Mouse (Mus musculus) limb, embryonic 15.5 days (tissue): ENCODE measurements around the gene Ccna2. TPM values are rescaled to one million over a fixed set of nuclear protein-coding genes. Genes with fewer than 3 reads are reported as not detected.
"Not testable (repeated sequence)": the region's sequence is repeated elsewhere in the genome, so short reads cannot be mapped to it uniquely, and the experiment has no call there.

ENCODE experiments used
- ATAC-seq: fragments of 200-750 bp; cut with Nextera tagmentation; 2 replicates; pipeline ENCODE4 v1.8.0; 2017; ENCODE audit warnings: low read depth, moderate TSS enrichment; ENCODE audit not compliant: insufficient number of reproducible peaks, low FRiP score, low TSS enrichment
- H3K27ac ChIP-seq: fragments of 300-500 bp; sonication (generic); 2 replicates; pipeline ENCODE4 v1.5.1; 2015; ENCODE audit warnings: moderate library complexity, mild to moderate bottlenecking, inconsistent platforms
- H3K27me3 ChIP-seq: fragments of 300-500 bp; sonication (generic); 2 replicates; pipeline ENCODE4 v1.6.1; 2015; ENCODE audit warnings: inconsistent platforms
- H3K36me3 ChIP-seq: fragments of 300-500 bp; sonication (generic); 2 replicates; pipeline ENCODE4 v1.6.1; 2015; ENCODE audit warnings: inconsistent platforms
- H3K4me1 ChIP-seq: fragments of 300-500 bp; sonication (generic); 2 replicates; pipeline ENCODE4 v1.6.1; 2015; ENCODE audit warnings: inconsistent platforms
- H3K4me2 ChIP-seq: fragments of 300-500 bp; sonication (generic); 2 replicates; pipeline ENCODE4 v1.6.1; 2015; ENCODE audit warnings: mild to moderate bottlenecking, inconsistent platforms
- H3K4me3 ChIP-seq: fragments of 300-500 bp; sonication (generic); 2 replicates; pipeline ENCODE4 v1.5.1; 2015; ENCODE audit warnings: mild to moderate bottlenecking, inconsistent platforms
- H3K9ac ChIP-seq: fragments of 300-500 bp; sonication (generic); 2 replicates; pipeline ENCODE4 v1.6.1; 2015; ENCODE audit warnings: inconsistent platforms
- H3K9me3 ChIP-seq: fragments of 300-500 bp; sonication (generic); 2 replicates; pipeline ENCODE4 v1.6.1; 2016; ENCODE audit warnings: inconsistent platforms
- WGBS: fragments of 180-500 bp; shearing (Covaris S2); methylation state at CpG from one replicate; pipeline ENCODE4 v1.1.7; 2015; 5-methylcytosine and 5-hydroxymethylcytosine counted together
- polyA plus RNA-seq: library from polyadenylated mRNA; unstranded; fragments of >200 nt; fragmentation: Nextera tagmentation; extraction: Ambion mirVana; gene quantifications from 2 replicates; pipeline ENCODE4 v1.2.1, GENCODE M21; 2015

Gene Ccna2
- polyA plus RNA-seq: 130 and 132 TPM in 2 replicates

GRCm38 (mm10) chr3:36571827-36572378 is at the start of gene Ccna2:
TSS of gene Ccna2 (minus strand) at chr3:36572150.
- peaks cover 28% of the 10 kb centered on the region for H3K4me1 ChIP-seq
- H3K9ac ChIP-seq: peak within 1 kb of the TSS; percentile 71
- H3K4me3 ChIP-seq: peak within 1 kb of the TSS; percentile 78
- H3K4me2 ChIP-seq: peak within 1 kb of the TSS; percentile 96
- ATAC-seq: peak; percentile 100
- no peaks in the 10 kb centered on the region for H3K27me3 ChIP-seq
- H3K9me3 ChIP-seq: no peaks in the 10 kb centered on the region
- peak within 1 kb of the TSS; percentile 76 for H3K27ac ChIP-seq
- H3K36me3 ChIP-seq: peaks cover 31% of the 10 kb centered on the region
- 0% methylated on average over 60 of the region's 60 CpGs for WGBS

- ATAC-seq: no peak
- Histone ChIP-seq H3K4me2 (no peak overlapping the region), H3K9ac (no peak overlapping the region), H3K27me3 (no peaks in the 10 kb centered on the region), H3K36me3 (no peaks in the 10 kb centered on the region), H3K4me1 (no peaks in the 10 kb centered on the region), H3K27ac (no peak overlapping the region), H3K4me3 (no peak overlapping the region), H3K9me3 (no peaks in the 10 kb centered on the region)
- WGBS: 75% methylated on average over 7 of the region's 7 CpGs
Observed at GRCm38 (mm10) chr3:36618181-36618580, 46.2 kb upstream of the Ccna2 start.

DNA sequence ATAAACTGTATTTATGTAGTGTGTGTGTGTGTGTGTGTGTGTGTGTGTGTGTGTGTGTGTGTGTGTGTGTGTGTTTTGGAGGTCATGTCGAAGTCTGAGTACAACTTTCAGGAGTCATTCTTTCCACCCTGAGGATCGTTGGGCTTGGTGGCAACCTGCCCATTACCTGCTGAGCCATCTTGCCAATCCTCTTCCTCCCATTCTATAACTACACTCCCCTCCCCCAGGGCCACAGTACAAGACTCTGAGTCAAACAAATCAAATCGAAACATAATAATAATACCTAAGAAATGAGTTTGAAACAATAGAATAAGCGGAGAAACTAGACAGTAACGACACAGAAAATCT is 41.9 kb upstream of the Ccna2 start:
- no peak for ATAC-seq
- 69% methylated on average over 5 of the region's 5 CpGs for WGBS
- no peaks in the 10 kb centered on the region for H3K9me3 ChIP-seq
- no peaks in the 10 kb centered on the region for H3K27me3 ChIP-seq
- H3K27ac ChIP-seq: no peak overlapping the region
- H3K4me1 ChIP-seq: no peaks in the 10 kb centered on the region; the same call in 1 of the 2 replicates
- peak overlapping the region; percentile 65 for H3K4me2 ChIP-seq
- H3K4me3 ChIP-seq: 0 out of 2 replicates have a peak overlapping the region, but pooled peaks have one; percentile 72
- H3K9ac ChIP-seq: no peak overlapping the region
- H3K36me3 ChIP-seq: no peaks in the 10 kb centered on the region

DNA sequence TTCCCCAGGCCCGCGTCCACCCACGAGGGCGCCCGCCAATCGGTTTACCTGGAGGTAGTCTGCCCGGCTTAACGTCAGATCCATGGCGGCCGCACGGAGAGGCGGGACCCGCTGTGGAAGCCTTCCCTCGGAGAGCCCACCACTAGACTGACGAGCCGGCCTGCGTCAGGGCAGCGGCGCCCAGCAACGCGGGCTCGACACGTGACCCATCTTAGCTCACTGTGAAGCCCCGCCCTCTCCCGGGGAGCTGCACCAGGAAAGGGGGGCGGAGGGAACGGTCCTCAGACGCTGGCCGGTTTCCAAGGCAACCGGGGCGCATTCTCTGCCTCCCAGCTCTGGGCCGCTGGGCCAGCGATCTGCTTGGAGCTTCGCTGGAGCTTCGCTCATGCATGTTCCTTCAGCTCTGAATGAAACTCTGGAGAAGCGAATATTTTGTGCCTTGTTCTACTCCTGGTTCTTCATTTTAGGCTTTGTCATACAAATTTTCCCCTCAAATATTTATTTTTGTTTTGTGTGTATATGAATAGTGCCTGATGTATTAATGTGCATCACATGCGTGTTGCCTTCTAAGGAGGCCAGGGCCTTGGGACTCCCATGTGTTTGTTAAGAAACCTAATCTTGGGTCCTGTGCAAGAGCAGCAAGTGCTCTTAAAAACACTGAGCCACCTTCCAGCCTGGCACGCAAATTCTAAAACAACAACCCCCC is 41.4 kb upstream of the Ccna2 start, which contains the start of gene Bbs7:
Bbs7 (minus strand) TSS at position 276 of the 706 bp plus-strand sequence.
- 3% methylated on average over 38 of the region's 38 CpGs for WGBS
- Histone ChIP-seq H3K4me3 (peak within 1 kb of the TSS; percentile 72), H3K9ac (peak within 1 kb of the TSS; percentile 65), H3K27me3 (no peaks in the 10 kb centered on the region), H3K9me3 (no peaks in the 10 kb centered on the region), H3K4me1 (no peaks in the 10 kb centered on the region; the same call in 1 of the 2 replicates), H3K36me3 (0 out of 2 replicates have a peak, but pooled peaks cover 3% of the 10 kb centered on the region), H3K27ac (peak within 1 kb of the TSS; percentile 77), H3K4me2 (peak within 1 kb of the TSS; percentile 65)
- peak; percentile 98 for ATAC-seq

GRCm38 (mm10) chr3:36612687-36613086 is 40.7 kb upstream of the Ccna2 start:
- Histone ChIP-seq H3K4me2 (peak overlapping the region; percentile 65), H3K27me3 (no peaks in the 10 kb centered on the region), H3K27ac (peak overlapping the region; percentile 77), H3K4me3 (peak overlapping the region; percentile 72), H3K36me3 (0 out of 2 replicates have a peak, but pooled peaks cover 3% of the 10 kb centered on the region), H3K9me3 (no peaks in the 10 kb centered on the region), H3K4me1 (no peaks in the 10 kb centered on the region; the same call in 1 of the 2 replicates), H3K9ac (peak overlapping the region; percentile 65)
- no peak for ATAC-seq
- WGBS: 5% methylated on average over 6 of the region's 6 CpGs

DNA sequence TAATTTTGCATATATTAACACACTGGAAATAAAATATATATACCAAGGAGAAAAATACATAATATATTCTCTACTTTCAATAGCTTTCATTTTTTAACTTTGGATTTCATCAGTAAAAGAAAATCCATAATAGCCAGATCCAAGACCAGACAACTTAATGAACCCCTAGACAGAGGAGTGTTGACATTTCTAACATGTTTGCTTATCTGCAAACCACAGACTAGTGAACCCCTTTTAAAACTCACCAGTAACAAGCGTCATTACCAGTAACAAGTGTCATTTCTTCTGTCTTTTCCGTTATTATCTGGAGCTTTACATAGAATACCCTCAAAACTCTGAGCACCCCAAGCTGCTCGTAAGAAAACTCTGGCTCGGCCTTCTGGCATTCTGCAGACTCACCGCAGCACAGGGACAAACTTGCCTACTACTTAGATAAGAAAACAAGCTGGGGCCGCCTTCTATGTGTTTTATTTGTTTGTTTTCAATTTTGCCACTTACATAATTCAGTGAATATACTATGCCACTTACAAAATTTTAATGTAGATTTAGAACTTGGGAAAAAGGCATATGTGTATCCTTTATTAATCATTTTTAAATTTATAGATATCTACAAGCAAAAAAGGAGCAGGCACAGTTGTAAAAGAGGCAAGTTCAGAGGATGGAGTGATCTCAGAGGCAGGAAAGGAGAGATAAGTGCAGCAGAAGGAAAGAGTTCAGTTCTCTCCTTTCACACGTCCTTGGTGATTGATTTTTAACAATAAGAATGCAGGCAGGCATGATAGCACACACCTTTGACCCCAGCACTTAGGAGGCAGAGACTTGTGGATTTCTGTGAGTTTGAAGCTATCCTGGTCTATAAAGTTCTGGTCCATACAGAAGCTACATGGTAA is 34.2 kb upstream of the Ccna2 start:
- WGBS: 81% methylated on average over 7 of the region's 7 CpGs
- no peak for ATAC-seq

DNA sequence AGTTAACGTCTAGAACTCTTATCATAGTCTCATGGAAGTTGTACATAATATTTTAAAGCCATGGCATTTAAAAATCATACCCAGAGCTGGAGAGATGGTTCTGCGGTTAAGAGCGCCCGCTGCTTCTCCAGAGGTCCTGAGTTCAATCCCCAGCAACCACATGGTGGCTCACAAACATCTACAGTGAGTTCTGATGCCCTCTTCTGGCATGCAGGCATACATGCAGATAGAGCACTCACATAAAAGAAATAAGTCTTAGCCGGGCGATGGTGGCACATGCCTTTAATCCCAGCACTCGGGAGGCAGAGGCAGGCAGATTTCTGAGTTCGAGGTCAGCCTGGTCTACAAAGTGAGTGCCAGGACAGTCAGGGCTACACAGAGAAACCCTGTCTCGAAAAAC is 27.8 kb upstream of the Ccna2 start:
- ATAC-seq, H3K27me3 ChIP-seq, H3K4me3 ChIP-seq, H3K27ac ChIP-seq, H3K9ac ChIP-seq, H3K9me3 ChIP-seq, H3K4me1 ChIP-seq, H3K4me2 ChIP-seq: not testable (repeated sequence)
- peaks cover 12% of the 10 kb centered on the region; the same call in 1 of the 2 replicates for H3K36me3 ChIP-seq
- 90% methylated on average over 8 of the region's 9 CpGs for WGBS

More for the DNA sequence above, 34.2 kb upstream of the Ccna2 start:
- Histone ChIP-seq H3K4me1 (no peaks in the 10 kb centered on the region), H3K4me2 (no peak overlapping the region), H3K4me3 (no peak overlapping the region), H3K9ac (no peak overlapping the region), H3K9me3 (no peaks in the 10 kb centered on the region), H3K27me3 (no peaks in the 10 kb centered on the region), H3K27ac (no peak overlapping the region), H3K36me3 (peaks cover 13% of the 10 kb centered on the region; the same call in 1 of the 2 replicates)

- WGBS: 41% methylated on average over 3 of the region's 3 CpGs
- Histone ChIP-seq H3K9ac (no peak overlapping the region), H3K27ac (no peak overlapping the region), H3K4me2 (no peak overlapping the region), H3K9me3 (no peaks in the 10 kb centered on the region), H3K4me3 (no peak overlapping the region), H3K36me3 (0 out of 2 replicates have a peak, but pooled peaks cover 10% of the 10 kb centered on the region), H3K27me3 (no peaks in the 10 kb centered on the region), H3K4me1 (no peaks in the 10 kb centered on the region)
- ATAC-seq: no peak
Observed at GRCm38 (mm10) chr3:36598811-36599210, 26.9 kb upstream of the Ccna2 start.

GRCm38 (mm10) chr3:36571361-36571826 is 556 bp downstream of the Ccna2 start:
- Histone ChIP-seq H3K36me3 (peaks cover 36% of the 10 kb centered on the region), H3K4me3 (peak overlapping the region; percentile 78), H3K4me1 (peaks cover 28% of the 10 kb centered on the region), H3K9me3 (no peaks in the 10 kb centered on the region), H3K27me3 (no peaks in the 10 kb centered on the region), H3K9ac (peak overlapping the region; percentile 71), H3K27ac (peak overlapping the region; percentile 76), H3K4me2 (peak overlapping the region; percentile 96)
- under 1% methylated on average over 46 of the region's 46 CpGs for WGBS
- 0 out of 2 replicates have a peak, but pooled peaks have one; percentile 10 for ATAC-seq

DNA sequence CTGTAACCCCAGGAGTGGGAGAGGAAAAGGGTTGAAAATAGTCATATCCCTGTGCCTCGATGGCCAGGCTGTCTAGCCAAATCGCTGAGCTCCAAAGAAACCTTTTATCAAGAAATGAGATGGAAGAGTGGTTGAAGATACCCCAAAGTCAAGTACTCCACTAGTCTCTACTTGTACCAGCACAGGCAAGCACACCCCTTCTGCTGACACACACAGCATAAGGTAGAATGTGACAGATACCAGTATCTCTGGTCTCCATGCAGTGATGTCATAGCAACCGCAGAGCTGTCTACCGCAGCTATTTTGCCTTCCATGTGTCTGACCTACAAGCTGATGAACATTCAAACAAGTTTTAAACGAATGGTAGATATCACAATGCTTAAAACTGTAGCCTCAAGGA is 2.1 kb downstream of the Ccna2 start:
- WGBS: 87% methylated on average over 5 of the region's 5 CpGs
- Histone ChIP-seq H3K4me1 (peaks cover 28% of the 10 kb centered on the region), H3K9ac (no peak overlapping the region), H3K4me3 (peak overlapping the region; percentile 78), H3K36me3 (peaks cover 48% of the 10 kb centered on the region), H3K27ac (no peak overlapping the region), H3K9me3 (no peaks in the 10 kb centered on the region), H3K27me3 (no peaks in the 10 kb centered on the region), H3K4me2 (peak overlapping the region; percentile 96)
- no peak for ATAC-seq

DNA sequence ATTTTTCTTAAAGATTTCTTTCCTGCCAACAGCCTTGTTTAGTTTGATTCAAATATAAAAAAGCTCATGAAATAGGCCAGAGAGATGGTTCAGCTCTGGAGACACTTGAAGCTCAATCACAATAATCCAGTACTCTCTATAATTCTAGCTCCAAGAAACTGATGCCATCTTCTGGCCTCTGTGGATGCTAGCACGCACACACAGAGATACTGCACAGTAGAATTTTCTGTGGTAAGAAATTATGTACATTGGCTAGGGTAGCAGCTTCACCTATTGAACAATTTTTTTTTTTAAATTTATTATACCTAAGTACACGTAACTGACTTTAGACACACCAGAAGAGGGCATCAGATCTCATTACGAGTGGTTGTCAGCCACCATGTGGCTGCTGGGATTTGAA is 8.3 kb downstream of the Ccna2 start:
- ATAC-seq: no peak
- H3K27me3 ChIP-seq: no peaks in the 10 kb centered on the region
- H3K4me3 ChIP-seq: no peak overlapping the region
- H3K9me3 ChIP-seq: no peaks in the 10 kb centered on the region
- no peak overlapping the region for H3K27ac ChIP-seq
- no peak overlapping the region for H3K4me2 ChIP-seq
- 85% methylated on average over 3 of the region's 3 CpGs for WGBS
- peaks cover 84% of the 10 kb centered on the region for H3K36me3 ChIP-seq
- H3K9ac ChIP-seq: no peak overlapping the region
- H3K4me1 ChIP-seq: 0 out of 2 replicates have a peak, but pooled peaks cover 3% of the 10 kb centered on the region
